Mouse (Mus musculus): ENCODE data around the gene Rrm1. TPM values are rescaled to one million over a fixed set of nuclear protein-coding genes. Genes with fewer than 3 reads are reported as not detected.
A peak's percentile ranks its signal among the peaks of the same experiment; 100 is the strongest.
"Not testable (repeated sequence)": the region's sequence is repeated elsewhere in the genome, so short reads cannot be mapped to it uniquely, and the experiment has no call there.

Gene Rrm1
- polyA plus RNA-seq, 1 experiment from 2014 or later = 35.7 TPM

GRCm38 (mm10) chr7:102486105-102486504, 44.6 kb downstream of the Rrm1 start:
- no peak overlapping the region for H3K27ac ChIP-seq (replicated peaks)
- ATAC-seq (ENCODE audit: low FRiP score, low TSS enrichment) (no peak), DNase-seq (ENCODE audit: low spot score) (no peak)
- no peaks in the 10 kb centered on the region for H3K36me3 ChIP-seq (ENCODE audit: control insufficient read depth, insufficient read depth, low read length)
- no peaks in the 10 kb centered on the region for H3K4me1 ChIP-seq (replicated peaks; ENCODE audit: control insufficient read depth, insufficient read depth)
- no peak overlapping the region for H3K4me2 ChIP-seq (replicated peaks; ENCODE audit: low read depth)
- H3K27me3 ChIP-seq (ENCODE audit: control insufficient read depth, insufficient read depth, low read length) = no peaks in the 10 kb centered on the region
- no peaks in the 10 kb centered on the region for H3K9me3 ChIP-seq (ENCODE audit: control insufficient read depth, low read length)
- WGBS = 61% methylated on average over 1 of the region's 1 CpGs
- no peak overlapping the region for H3K9ac ChIP-seq (ENCODE audit: low read length)
- TF ChIP-seq CTCF (IDR thresholded peaks at IDR 0.05; ENCODE audit: low read depth) (no peak), EP300 (optimal IDR thresholded peaks at IDR 0.05) (no peak)
- no peak overlapping the region for H3K4me3 ChIP-seq (ENCODE audit: low read depth, low read length)

- no peaks in the 10 kb centered on the region for H3K36me3 ChIP-seq (ENCODE audit: control insufficient read depth, insufficient read depth, low read length)
- TF ChIP-seq EP300 (optimal IDR thresholded peaks at IDR 0.05) (no peak), CTCF (IDR thresholded peaks at IDR 0.05; ENCODE audit: low read depth) (no peak)
- ATAC-seq (ENCODE audit: low FRiP score, low TSS enrichment) (no peak), DNase-seq (ENCODE audit: low spot score) (no peak)
- no peak within 1 kb of the TSS for H3K4me3 ChIP-seq (ENCODE audit: low read depth, low read length)
- H3K4me2 ChIP-seq (replicated peaks; ENCODE audit: low read depth) = no peak within 1 kb of the TSS
- no peaks in the 10 kb centered on the region for H3K4me1 ChIP-seq (replicated peaks; ENCODE audit: control insufficient read depth, insufficient read depth)
- no peaks in the 10 kb centered on the region for H3K27me3 ChIP-seq (ENCODE audit: control insufficient read depth, insufficient read depth, low read length)
- WGBS = 70% methylated on average over 1 of the region's 1 CpGs
- H3K9ac ChIP-seq (ENCODE audit: low read length) = no peak within 1 kb of the TSS
- H3K9me3 ChIP-seq (ENCODE audit: control insufficient read depth, low read length) = no peaks in the 10 kb centered on the region
- H3K27ac ChIP-seq (replicated peaks) = no peak within 1 kb of the TSS
These were observed 46.7 kb downstream of the Rrm1 start, which contains the start of gene Olfr544 for GRCm38 (mm10) chr7:102488161-102488560. Gene Olfr544, minus strand, starts transcription at chr7:102488313.

GRCm38 (mm10) chr7:102494416-102494815, 52.9 kb downstream of the Rrm1 start:
- not testable (repeated sequence) for H3K4me3 ChIP-seq (ENCODE audit: low read depth, low read length); H3K27me3 ChIP-seq (ENCODE audit: control insufficient read depth, insufficient read depth, low read length); H3K9me3 ChIP-seq (ENCODE audit: control insufficient read depth, low read length); H3K9ac ChIP-seq (ENCODE audit: low read length); ATAC-seq (ENCODE audit: low FRiP score, low TSS enrichment); H3K27ac ChIP-seq (replicated peaks); H3K4me2 ChIP-seq (replicated peaks; ENCODE audit: low read depth); H3K36me3 ChIP-seq (ENCODE audit: control insufficient read depth, insufficient read depth, low read length); H3K4me1 ChIP-seq (replicated peaks; ENCODE audit: control insufficient read depth, insufficient read depth); DNase-seq (ENCODE audit: low spot score)
- 0 out of 2 replicates have a peak, but pooled peaks have one; percentile 19 for TF ChIP-seq CTCF (IDR thresholded peaks at IDR 0.05; ENCODE audit: low read depth)
- 47% methylated on average over 6 of the region's 7 CpGs for WGBS

- Histone ChIP-seq H3K4me1 (replicated peaks; ENCODE audit: control insufficient read depth, insufficient read depth) (no peaks in the 10 kb centered on the region), H3K4me2 (replicated peaks; ENCODE audit: low read depth) (no peak within 1 kb of the TSS), H3K4me3 (ENCODE audit: low read depth, low read length) (no peak within 1 kb of the TSS), H3K27ac (replicated peaks) (no peak within 1 kb of the TSS), H3K27me3 (ENCODE audit: control insufficient read depth, insufficient read depth, low read length) (no peaks in the 10 kb centered on the region), H3K9ac (ENCODE audit: low read length) (no peak within 1 kb of the TSS), H3K9me3 (ENCODE audit: control insufficient read depth, low read length) (no peaks in the 10 kb centered on the region), H3K36me3 (ENCODE audit: control insufficient read depth, insufficient read depth, low read length) (no peaks in the 10 kb centered on the region)
- no peak for ATAC-seq (ENCODE audit: low FRiP score, low TSS enrichment)
- 65% methylated on average over 3 of the region's 3 CpGs for WGBS
- TF ChIP-seq CTCF (IDR thresholded peaks at IDR 0.05; ENCODE audit: low read depth) (no peak), EP300 (optimal IDR thresholded peaks at IDR 0.05) (no peak)
- DNase-seq (ENCODE audit: low spot score) = no peak
These were observed 58.0 kb downstream of the Rrm1 start, which contains the start of gene Olfr545 for GRCm38 (mm10) chr7:102499473-102499872. Gene Olfr545, minus strand, starts transcription at chr7:102499573.

- Histone ChIP-seq H3K9me3 (ENCODE audit: control insufficient read depth, low read length) (no peaks in the 10 kb centered on the region), H3K4me3 (ENCODE audit: low read depth, low read length) (no peak overlapping the region), H3K4me2 (replicated peaks; ENCODE audit: low read depth) (no peak overlapping the region), H3K27ac (replicated peaks) (no peak overlapping the region), H3K9ac (ENCODE audit: low read length) (no peak overlapping the region), H3K36me3 (ENCODE audit: control insufficient read depth, insufficient read depth, low read length) (no peaks in the 10 kb centered on the region), H3K27me3 (ENCODE audit: control insufficient read depth, insufficient read depth, low read length) (no peaks in the 10 kb centered on the region), H3K4me1 (replicated peaks; ENCODE audit: control insufficient read depth, insufficient read depth) (no peaks in the 10 kb centered on the region)
- DNase-seq (ENCODE audit: low spot score) (no peak), ATAC-seq (ENCODE audit: low FRiP score, low TSS enrichment) (no peak)
- WGBS = 71% methylated on average over 5 of the region's 5 CpGs
- TF ChIP-seq CTCF (IDR thresholded peaks at IDR 0.05; ENCODE audit: low read depth) (no peak), EP300 (optimal IDR thresholded peaks at IDR 0.05) (no peak)
These were observed 60.5 kb downstream of the Rrm1 start for GRCm38 (mm10) chr7:102501986-102502385.

GRCm38 (mm10) chr7:102506848-102507247, 65.4 kb downstream of the Rrm1 start:
- H3K4me3 ChIP-seq (ENCODE audit: low read depth, low read length) = no peak overlapping the region
- H3K4me2 ChIP-seq (replicated peaks; ENCODE audit: low read depth) = no peak overlapping the region
- H3K27me3 ChIP-seq (ENCODE audit: control insufficient read depth, insufficient read depth, low read length) = no peaks in the 10 kb centered on the region
- H3K4me1 ChIP-seq (replicated peaks; ENCODE audit: control insufficient read depth, insufficient read depth) = no peaks in the 10 kb centered on the region
- peak; percentile 75 for ATAC-seq (ENCODE audit: low FRiP score, low TSS enrichment)
- no peaks in the 10 kb centered on the region for H3K36me3 ChIP-seq (ENCODE audit: control insufficient read depth, insufficient read depth, low read length)
- DNase-seq (ENCODE audit: low spot score) = peak; percentile 76
- H3K27ac ChIP-seq (replicated peaks) = no peak overlapping the region
- H3K9ac ChIP-seq (ENCODE audit: low read length) = no peak overlapping the region
- peak; percentile 94 for TF ChIP-seq CTCF (IDR thresholded peaks at IDR 0.05; ENCODE audit: low read depth)
- TF ChIP-seq EP300 (optimal IDR thresholded peaks at IDR 0.05) = no peak
- WGBS = 34% methylated on average over 3 of the region's 3 CpGs
- no peaks in the 10 kb centered on the region for H3K9me3 ChIP-seq (ENCODE audit: control insufficient read depth, low read length)
